Mouse (Mus musculus) embryonic stem cell, embryonic (primary cell): ENCODE measurements around the gene Spata46.

Experiments used
- CTCF ChIA-PET, 4 experiments: fragments of 300-600 bp in 2 of 4; fragments of 350-600 bp in 2 of 4; sonication (Branson Sonifier 250); formaldehyde crosslinking; loops; one replicate each; lab custom pipeline; 2022; ENCODE audit warnings: inconsistent platforms in 2 of 4; lab: Charles Lee
- POLR2A ChIA-PET, 4 experiments: fragments of 300-600 bp in 2 of 4; fragments of 350-600 bp in 2 of 4; sonication (Branson Sonifier 250); formaldehyde crosslinking; loops; one replicate each; lab custom pipeline; 2022; ENCODE audit warnings: antibody characterized with exemption in 4 of 4, inconsistent platforms in 1 of 4; lab: Charles Lee

The Spata46 gene

GRCm38 (mm10) chr1:170325277-170325676, 16.7 kb downstream of the Spata46 start:
- ChIA-PET POLR2A (no interaction called here), CTCF (no interaction called here)

- POLR2A ChIA-PET: no interaction called here
- CTCF ChIA-PET: no interaction called here
Measured at GRCm38 (mm10) chr1:170331926-170332325, 23.3 kb downstream of the Spata46 start.

- ChIA-PET POLR2A (no interaction called here), CTCF (no interaction called here)
Measured at GRCm38 (mm10) chr1:170332775-170333174, 24.2 kb downstream of the Spata46 start.

GRCm38 (mm10) chr1:170339943-170340342, 31.3 kb downstream of the Spata46 start:
- POLR2A ChIA-PET: no interaction called here
- CTCF ChIA-PET: no interaction called here

GRCm38 (mm10) chr1:170343081-170343480, 34.5 kb downstream of the Spata46 start:
- ChIA-PET POLR2A (no interaction called here), CTCF (interaction anchor here in 2 of 4 experiments (0.6 to 0.9 kb wide), 2 partner anchors 41 to 151 kb away, joined by 3 read pairs; no protein-coding TSS in a partner anchor)

- POLR2A ChIA-PET: no interaction called here
Measured at GRCm38 (mm10) chr1:170343906-170344305, 35.3 kb downstream of the Spata46 start.

GRCm38 (mm10) chr1:170346266-170346665, 37.7 kb downstream of the Spata46 start:
- POLR2A ChIA-PET: no interaction called here
- CTCF ChIA-PET: no interaction called here

More at GRCm38 (mm10) chr1:170343906-170344305, 35.3 kb downstream of the Spata46 start:
- CTCF ChIA-PET: no interaction called here

GRCm38 (mm10) chr1:170351080-170351479, 42.5 kb downstream of the Spata46 start:
- CTCF ChIA-PET: no interaction called here
- POLR2A ChIA-PET: no interaction called here

- CTCF ChIA-PET: no interaction called here
- POLR2A ChIA-PET: no interaction called here
Measured at GRCm38 (mm10) chr1:170353335-170353734, 44.7 kb downstream of the Spata46 start.

GRCm38 (mm10) chr1:170360183-170360915, 51.7 kb downstream of the Spata46 start:
- CTCF ChIA-PET: no interaction called here
- POLR2A ChIA-PET: no interaction called here
